Mouse (Mus musculus) CD4-positive naive resting alpha-beta T cell, adult 57 days (primary cell): Measurements from ENCODE around the gene Piezo1. TPM values are rescaled to one million over a fixed set of nuclear protein-coding genes. Genes with fewer than 3 reads are reported as not detected.

Experiments
- total RNA-seq: library from RNA; stranded (reverse); gene quantifications from one replicate; pipeline ENCODE4 v1.2.4, GENCODE M21; 2023

The Piezo1 gene
- total RNA-seq, result 45.7 TPM

GRCm38 (mm10) chr8:122551265-122552051, at the start of gene Piezo1:
TSS of gene Piezo1 (minus strand) at chr8:122551329.

GRCm38 (mm10) chr8:122576648-122577022, 25.5 kb upstream of the Piezo1 start, which contains the start of gene Aprt:
TSS of gene Aprt (minus strand) at chr8:122576909.

GRCm38 (mm10) chr8:122567361-122568108, 16.4 kb upstream of the Piezo1 start, which contains the start of gene Cdt1:
TSS of gene Cdt1 (plus strand) at chr8:122568015.

GRCm38 (mm10) chr8:122475580-122476320, 75.4 kb downstream of the Piezo1 start, which contains the start of the genes Rnf166 and Ctu2:
TSS of gene Rnf166 (minus strand) at chr8:122476064.
TSS of gene Ctu2 (plus strand) at chr8:122476143.

GRCm38 (mm10) chr8:122460524-122461472, 90.3 kb downstream of the Piezo1 start, which contains the start of gene Snai3:
TSS of gene Snai3 (minus strand) at chr8:122460733.

GRCm38 (mm10) chr8:122443262-122444006, 107.7 kb downstream of the Piezo1 start, which contains the start of gene Mvd:
TSS of gene Mvd (minus strand) at chr8:122443422.

GRCm38 (mm10) chr8:122432443-122433268, 118.5 kb downstream of the Piezo1 start, which contains the start of gene Cyba:
TSS of gene Cyba (minus strand) at chr8:122432930.

Other genes starting within 250 kb of the Piezo1 start
- not detected for gene Trhr2, start 190.6 kb downstream of the Piezo1 start, total RNA-seq
- 112 TPM for gene Zc3h18, start 174.7 kb downstream of the Piezo1 start, total RNA-seq
- gene Il17c, start 129.3 kb downstream of the Piezo1 start, total RNA-seq, result not detected
- 138 TPM for gene Cyba, start 118.4 kb downstream of the Piezo1 start, total RNA-seq
- gene Mvd, start 107.9 kb downstream of the Piezo1 start, total RNA-seq, result 10.3 TPM
- gene Snai3, start 90.6 kb downstream of the Piezo1 start, total RNA-seq, result 1.4 TPM
- 65.4 TPM for gene Rnf166, start 75.3 kb downstream of the Piezo1 start, total RNA-seq
- 51.1 TPM for gene Ctu2, start 75.2 kb downstream of the Piezo1 start, total RNA-seq
- 58.9 TPM for gene Cdt1, start 16.7 kb upstream of the Piezo1 start, total RNA-seq
- 93.4 TPM for gene Aprt, start 25.6 kb upstream of the Piezo1 start, total RNA-seq
- 9.1 TPM for gene Galns, start 60.1 kb upstream of the Piezo1 start, total RNA-seq
- gene Trappc2l, start 60.3 kb upstream of the Piezo1 start, total RNA-seq, result 36.3 TPM
- not detected for gene Pabpn1l, start 71.4 kb upstream of the Piezo1 start, total RNA-seq
- gene Cbfa2t3, start 147.8 kb upstream of the Piezo1 start, total RNA-seq, result 2.8 TPM
- gene Acsf3, start 224.2 kb upstream of the Piezo1 start, total RNA-seq, result 12.1 TPM